Mouse (Mus musculus) thymus, adult 2 months (tissue): ENCODE data around the gene Gm44965. TPM values are rescaled to one million over a fixed set of nuclear protein-coding genes. Genes with fewer than 3 reads are reported as not detected.

Experiments used
- DNase-seq: peaks from one replicate; pipeline ENCODE4 v3.0.0; 2021
- H3K27ac ChIP-seq: fragments of 200-500 bp; 2 replicates; pipeline ENCODE4 v1.5.1; 2012; ENCODE audit warnings: low read length, control low read depth; ENCODE audit not compliant: control insufficient read depth, insufficient read depth
- H3K27me3 ChIP-seq: fragments of 200-500 bp; 2 replicates; pipeline ENCODE4 v1.6.1; 2012; ENCODE audit warnings: mild to moderate bottlenecking, low read length, moderate library complexity, mixed read lengths; ENCODE audit not compliant: control insufficient read depth, insufficient read depth
- H3K36me3 ChIP-seq: fragments of 200-500 bp; 2 replicates; pipeline ENCODE4 v1.6.1; 2012; ENCODE audit warnings: mild to moderate bottlenecking, low read length, moderate library complexity; ENCODE audit not compliant: control insufficient read depth, insufficient read depth
- H3K4me1 ChIP-seq: fragments of 200-500 bp; replicated peaks from 2 replicates; pipeline ENCODE4 v1.6.1; 2012; ENCODE audit warnings: low read length; ENCODE audit not compliant: control insufficient read depth, insufficient read depth
- H3K4me3 ChIP-seq: fragments of 200-500 bp; 2 replicates; pipeline ENCODE4 v1.5.1; 2012; ENCODE audit warnings: mild to moderate bottlenecking, low read length, control low read depth, moderate library complexity; ENCODE audit not compliant: control insufficient read depth, insufficient read depth
- CTCF ChIP-seq: fragments of 200-500 bp; IDR thresholded peaks from 2 replicates; pipeline ENCODE4 v1.5.1; 2012; ENCODE audit warnings: mild to moderate bottlenecking, control low read depth, low read length, moderate library complexity, borderline replicate concordance; ENCODE audit not compliant: control insufficient read depth, poor library complexity, insufficient read depth; ENCODE audit errors: extremely low read depth
- POLR2A ChIP-seq: fragments of 200-500 bp; IDR thresholded peaks from 2 replicates; pipeline ENCODE4 v1.6.1; 2012; ENCODE audit warnings: mild to moderate bottlenecking, low read length, control low read depth, moderate library complexity; ENCODE audit not compliant: control insufficient read depth, poor library complexity, insufficient read depth; ENCODE audit errors: extremely low read depth
- WGBS: fragments of 180-500 bp; shearing (Covaris S2); methylation state at CpG from one replicate; pipeline ENCODE4 v1.1.7; 2018; 5-methylcytosine and 5-hydroxymethylcytosine counted together
- polyA plus RNA-seq: library from polyadenylated mRNA; depleted of rRNA; stranded (reverse); fragments of >200 nt; gene quantifications from 2 replicates; pipeline ENCODE4 v1.2.3, GENCODE M21; 2012

Gene Gm44965
- polyA plus RNA-seq, 1 experiment: not detected

GRCm38 (mm10) chr6:48568036-48568984, 25.4 kb upstream of the Gm44965 start:
- H3K36me3 ChIP-seq: no peaks in the 10 kb centered on the region
- TF ChIP-seq CTCF: no peak
- TF ChIP-seq POLR2A: no peak
- no peak overlapping the region for H3K27ac ChIP-seq
- WGBS: 84% methylated on average over 21 of the region's 21 CpGs
- H3K27me3 ChIP-seq: no peaks in the 10 kb centered on the region
- DNase-seq: no peak
- no peak overlapping the region for H3K4me3 ChIP-seq
- H3K4me1 ChIP-seq: no peaks in the 10 kb centered on the region

GRCm38 (mm10) chr6:48569065-48569807, 24.5 kb upstream of the Gm44965 start:
- DNase-seq: no peak
- no peak overlapping the region for H3K4me3 ChIP-seq
- 69% methylated on average over 8 of the region's 8 CpGs for whole genome bisulfite sequencing
- no peaks in the 10 kb centered on the region for H3K4me1 ChIP-seq
- no peak for TF ChIP-seq CTCF
- TF ChIP-seq POLR2A: no peak
- no peak overlapping the region for H3K27ac ChIP-seq
- no peaks in the 10 kb centered on the region for H3K27me3 ChIP-seq
- H3K36me3 ChIP-seq: no peaks in the 10 kb centered on the region

- H3K36me3 ChIP-seq: no peaks in the 10 kb centered on the region
- H3K4me3 ChIP-seq: no peak overlapping the region
- WGBS: 92% methylated on average over 5 of the region's 5 CpGs
- TF ChIP-seq POLR2A (no peak), CTCF (no peak)
- H3K4me1 ChIP-seq: no peaks in the 10 kb centered on the region
- no peak overlapping the region for H3K27ac ChIP-seq
- no peaks in the 10 kb centered on the region for H3K27me3 ChIP-seq
- no peak for DNase-seq
These were observed 21.7 kb upstream of the Gm44965 start for GRCm38 (mm10) chr6:48572014-48572413.

GRCm38 (mm10) chr6:48572572-48573061, 21.1 kb upstream of the Gm44965 start, which contains the start of gene Rarres2:
Rarres2 (minus strand) TSS chr6:48572789.
- H3K27ac ChIP-seq: no peak within 1 kb of the TSS
- no peak for DNase-seq
- no peaks in the 10 kb centered on the region for H3K4me1 ChIP-seq
- no peaks in the 10 kb centered on the region for H3K36me3 ChIP-seq
- no peak within 1 kb of the TSS for H3K4me3 ChIP-seq
- no peak for TF ChIP-seq POLR2A
- no peak for TF ChIP-seq CTCF
- WGBS: 89% methylated on average over 6 of the region's 6 CpGs
- H3K27me3 ChIP-seq: no peaks in the 10 kb centered on the region

- TF ChIP-seq POLR2A: no peak
- no peak for TF ChIP-seq CTCF
- WGBS: 87% methylated on average over 10 of the region's 10 CpGs
- Histone ChIP-seq H3K36me3 (no peaks in the 10 kb centered on the region), H3K4me3 (no peak overlapping the region), H3K4me1 (no peaks in the 10 kb centered on the region), H3K27me3 (no peaks in the 10 kb centered on the region), H3K27ac (no peak overlapping the region)
- no peak for DNase-seq
These were observed 20.5 kb upstream of the Gm44965 start for GRCm38 (mm10) chr6:48573280-48573679.

GRCm38 (mm10) chr6:48573981-48574380, 19.8 kb upstream of the Gm44965 start:
- TF ChIP-seq POLR2A (no peak), CTCF (no peak)
- DNase-seq: no peak
- Histone ChIP-seq H3K27ac (no peak overlapping the region), H3K27me3 (no peaks in the 10 kb centered on the region), H3K36me3 (no peaks in the 10 kb centered on the region), H3K4me1 (no peaks in the 10 kb centered on the region; the same call in 1 of the 2 replicates), H3K4me3 (no peak overlapping the region)
- 94% methylated on average over 3 of the region's 3 CpGs for WGBS
